Mouse (Mus musculus): ENCODE measurements at regions not wholly inside any gene's neighbourhood (a gene's known extent, or its start where the extent isn't known, plus 50 kb on each side); places are given as distances from the start of the nearest gene placed in this dataset.

DNA sequence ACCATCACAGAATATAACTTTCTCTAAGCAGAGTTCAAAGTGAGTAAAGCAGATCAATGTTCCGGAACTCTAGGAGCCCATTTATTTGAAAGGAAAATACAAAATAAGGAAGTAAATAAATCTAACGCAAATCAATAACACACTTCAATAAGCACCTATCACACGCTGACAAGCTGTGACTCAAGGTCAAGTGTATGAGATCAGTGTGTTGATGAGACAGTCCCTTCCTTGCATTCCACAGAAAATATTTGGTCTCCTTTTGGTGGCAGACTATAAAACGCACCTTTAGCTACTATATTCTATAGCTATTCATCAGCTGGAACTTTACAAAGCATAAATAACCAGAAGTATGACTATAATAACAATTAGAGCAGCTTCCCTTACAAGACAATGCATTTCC lies 286.5 kb downstream of the Rpl36a-ps1 start:
- no peak overlapping the region for H3K4me3 ChIP-seq
- no peaks in the 10 kb centered on the region for H3K27me3 ChIP-seq
- no peak for ATAC-seq (ENCODE audit: low FRiP score, low read depth)
- H3K36me3 ChIP-seq, result no peaks in the 10 kb centered on the region
- H3K27ac ChIP-seq, result no peak overlapping the region
- no peaks in the 10 kb centered on the region for H3K9me3 ChIP-seq
- no peak overlapping the region for H3K4me2 ChIP-seq (replicated peaks)
- H3K4me1 ChIP-seq, result no peaks in the 10 kb centered on the region
- no peak overlapping the region for H3K9ac ChIP-seq
- WGBS, result 87% methylated on average over 4 of the region's 4 CpGs

- ATAC-seq (ENCODE audit: low FRiP score, low read depth), result no peak
- no peaks in the 10 kb centered on the region for H3K27me3 ChIP-seq
- WGBS, result 81% methylated on average over 6 of the region's 6 CpGs
- H3K36me3 ChIP-seq, result no peaks in the 10 kb centered on the region
- no peak overlapping the region for H3K4me2 ChIP-seq (replicated peaks)
- H3K9ac ChIP-seq, result no peak overlapping the region
- H3K4me3 ChIP-seq, result no peak overlapping the region
- no peaks in the 10 kb centered on the region for H3K9me3 ChIP-seq
- H3K27ac ChIP-seq, result no peak overlapping the region
- no peaks in the 10 kb centered on the region for H3K4me1 ChIP-seq
Observed at GRCm38 (mm10) chr14:98703289-98703688, 290.8 kb downstream of the Rpl36a-ps1 start.

GRCm38 (mm10) chr14:98656533-98656932 lies 337.6 kb downstream of the Rpl36a-ps1 start:
- Histone ChIP-seq H3K36me3 (no peaks in the 10 kb centered on the region), H3K4me3 (no peak overlapping the region), H3K9ac (no peak overlapping the region), H3K4me1 (no peaks in the 10 kb centered on the region), H3K27ac (no peak overlapping the region), H3K4me2 (replicated peaks) (no peak overlapping the region), H3K9me3 (peaks cover 5% of the 10 kb centered on the region; the same call in 1 of the 2 replicates), H3K27me3 (no peaks in the 10 kb centered on the region)
- ATAC-seq (ENCODE audit: low FRiP score, low read depth), result no peak
- 69% methylated on average over 4 of the region's 4 CpGs for WGBS

DNA sequence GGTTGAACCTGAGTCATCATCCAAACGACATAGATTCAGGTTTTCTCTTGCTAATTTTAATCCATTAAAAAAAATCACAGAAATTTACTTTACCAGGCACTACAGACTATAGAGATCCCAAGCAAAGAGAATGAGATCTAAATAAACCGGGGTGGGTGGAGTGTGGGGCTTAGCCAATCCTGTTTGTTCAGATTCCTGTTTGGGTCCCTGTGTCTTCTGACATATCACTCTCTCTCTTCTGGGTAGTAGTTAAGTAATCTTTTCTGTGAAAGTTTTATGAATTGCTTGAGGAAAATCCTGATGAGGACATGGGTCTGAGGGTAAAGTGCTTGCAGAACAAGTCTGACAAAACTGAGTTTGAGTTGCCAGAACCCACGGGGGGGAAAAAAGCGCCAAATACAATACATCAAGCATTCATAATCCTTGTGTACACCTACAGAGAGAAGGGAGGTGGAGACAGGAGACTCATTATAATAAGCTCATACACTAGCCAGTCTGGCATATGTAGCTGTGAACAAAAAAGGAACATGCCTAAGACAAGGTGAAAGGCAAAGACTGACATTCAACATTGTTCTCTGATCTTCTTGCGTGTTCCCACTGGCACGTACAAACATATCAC lies 339.8 kb downstream of the Rpl36a-ps1 start:
- Histone ChIP-seq H3K9ac (no peak overlapping the region), H3K36me3 (no peaks in the 10 kb centered on the region), H3K27ac (no peak overlapping the region), H3K4me1 (no peaks in the 10 kb centered on the region), H3K4me3 (no peak overlapping the region), H3K4me2 (replicated peaks) (no peak overlapping the region), H3K27me3 (no peaks in the 10 kb centered on the region), H3K9me3 (no peaks in the 10 kb centered on the region)
- 78% methylated on average over 6 of the region's 6 CpGs for WGBS
- ATAC-seq (ENCODE audit: low FRiP score, low read depth), result no peak

GRCm38 (mm10) chr14:98651221-98651620 lies 342.9 kb downstream of the Rpl36a-ps1 start:
- Histone ChIP-seq H3K9ac (no peak overlapping the region), H3K4me1 (no peaks in the 10 kb centered on the region), H3K27me3 (no peaks in the 10 kb centered on the region), H3K9me3 (no peaks in the 10 kb centered on the region), H3K4me2 (replicated peaks) (no peak overlapping the region), H3K4me3 (no peak overlapping the region), H3K27ac (no peak overlapping the region), H3K36me3 (no peaks in the 10 kb centered on the region)
- ATAC-seq (ENCODE audit: low FRiP score, low read depth), result no peak
- WGBS, result 83% methylated on average over 6 of the region's 6 CpGs

GRCm38 (mm10) chr14:98650520-98650919 lies 343.6 kb downstream of the Rpl36a-ps1 start:
- Histone ChIP-seq H3K36me3 (no peaks in the 10 kb centered on the region), H3K4me1 (no peaks in the 10 kb centered on the region), H3K9ac (no peak overlapping the region), H3K4me2 (replicated peaks) (no peak overlapping the region), H3K9me3 (no peaks in the 10 kb centered on the region), H3K27me3 (no peaks in the 10 kb centered on the region), H3K4me3 (no peak overlapping the region), H3K27ac (no peak overlapping the region)
- 82% methylated on average over 4 of the region's 4 CpGs for WGBS
- no peak for ATAC-seq (ENCODE audit: low FRiP score, low read depth)

GRCm38 (mm10) chr14:98647614-98648013 lies 346.5 kb downstream of the Rpl36a-ps1 start:
- H3K9ac ChIP-seq, result no peak overlapping the region
- WGBS, result 84% methylated on average over 4 of the region's 4 CpGs
- no peak overlapping the region for H3K4me2 ChIP-seq (replicated peaks)
- H3K4me1 ChIP-seq, result no peaks in the 10 kb centered on the region
- no peaks in the 10 kb centered on the region for H3K36me3 ChIP-seq
- no peaks in the 10 kb centered on the region for H3K27me3 ChIP-seq
- no peaks in the 10 kb centered on the region for H3K9me3 ChIP-seq
- H3K4me3 ChIP-seq, result no peak overlapping the region
- no peak for ATAC-seq (ENCODE audit: low FRiP score, low read depth)
- no peak overlapping the region for H3K27ac ChIP-seq

DNA sequence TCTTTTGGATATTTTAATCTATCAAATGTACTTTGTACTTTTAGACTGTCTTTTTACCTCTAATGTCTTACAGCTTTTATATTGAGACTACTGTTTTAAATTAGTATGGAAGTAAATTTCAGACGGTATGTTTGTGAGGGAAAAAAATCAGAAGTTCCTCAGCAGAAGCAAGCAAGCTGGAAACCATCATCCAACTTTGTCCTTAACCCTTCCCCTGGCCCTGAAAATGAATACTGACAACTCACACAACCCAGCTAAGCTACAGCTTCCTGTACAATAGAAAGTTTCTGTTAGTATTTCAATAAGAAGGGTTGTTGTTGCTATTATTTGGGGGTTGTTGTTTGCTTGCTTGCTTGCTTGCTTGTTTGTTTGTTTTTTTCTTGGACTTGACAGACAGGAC lies 350.4 kb downstream of the Rpl36a-ps1 start:
- no peak overlapping the region for H3K27ac ChIP-seq
- H3K27me3 ChIP-seq, result no peaks in the 10 kb centered on the region
- H3K4me3 ChIP-seq, result no peak overlapping the region
- WGBS, result 27% methylated on average over 1 of the region's 1 CpGs
- no peak overlapping the region for H3K4me2 ChIP-seq (replicated peaks)
- no peaks in the 10 kb centered on the region for H3K4me1 ChIP-seq
- H3K36me3 ChIP-seq, result no peaks in the 10 kb centered on the region
- H3K9me3 ChIP-seq, result no peaks in the 10 kb centered on the region
- H3K9ac ChIP-seq, result no peak overlapping the region
- no peak for ATAC-seq (ENCODE audit: low FRiP score, low read depth)

GRCm38 (mm10) chr14:98642661-98643331 lies 351.3 kb downstream of the Rpl36a-ps1 start:
- H3K9ac ChIP-seq, result no peak overlapping the region
- 75% methylated on average over 4 of the region's 4 CpGs for whole genome bisulfite sequencing
- H3K36me3 ChIP-seq, result no peaks in the 10 kb centered on the region
- no peaks in the 10 kb centered on the region for H3K9me3 ChIP-seq
- no peaks in the 10 kb centered on the region for H3K27me3 ChIP-seq
- H3K4me1 ChIP-seq, result no peaks in the 10 kb centered on the region
- H3K27ac ChIP-seq, result no peak overlapping the region
- H3K4me3 ChIP-seq, result no peak overlapping the region
- no peak for ATAC-seq (ENCODE audit: low FRiP score, low read depth)
- no peak overlapping the region for H3K4me2 ChIP-seq (replicated peaks)

DNA sequence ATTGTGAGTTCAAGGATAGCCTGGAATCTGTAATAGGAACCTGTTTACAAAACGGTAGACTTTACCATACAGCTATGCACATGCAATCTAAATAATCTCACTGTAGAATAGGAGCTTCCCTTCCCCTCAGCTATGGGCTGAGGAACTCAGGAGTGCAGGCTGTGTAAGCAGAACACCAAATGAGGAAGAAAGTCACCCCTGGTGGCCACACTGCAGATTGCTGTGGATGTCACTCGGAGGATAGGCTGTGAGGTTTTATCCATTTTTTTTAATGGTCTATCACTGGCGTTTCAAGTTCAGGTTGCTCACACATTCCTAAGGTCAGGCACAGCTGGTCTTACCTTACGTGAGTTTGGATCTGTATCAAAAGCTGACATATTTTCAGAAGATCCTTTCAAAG lies 365.1 kb downstream of the Rpl36a-ps1 start:
- Histone ChIP-seq H3K4me2 (replicated peaks) (no peak overlapping the region), H3K36me3 (no peaks in the 10 kb centered on the region), H3K27ac (no peak overlapping the region), H3K4me1 (peaks cover 6% of the 10 kb centered on the region; the same call in 1 of the 2 replicates), H3K27me3 (no peaks in the 10 kb centered on the region), H3K9me3 (no peaks in the 10 kb centered on the region), H3K4me3 (no peak overlapping the region), H3K9ac (no peak overlapping the region)
- no peak for ATAC-seq (ENCODE audit: low FRiP score, low read depth)
- 63% methylated on average over 4 of the region's 4 CpGs for WGBS

- ATAC-seq (ENCODE audit: low FRiP score, low read depth), result no peak; the same call in 1 of the 2 replicates
- H3K4me2 ChIP-seq (replicated peaks), result no peak overlapping the region; the same call in 1 of the 2 replicates
Observed at GRCm38 (mm10) chr14:98626476-98626875, 367.6 kb downstream of the Rpl36a-ps1 start.

GRCm38 (mm10) chr14:98625867-98626266 lies 368.3 kb downstream of the Rpl36a-ps1 start:
- no peaks in the 10 kb centered on the region for H3K4me1 ChIP-seq
- H3K9me3 ChIP-seq, result no peaks in the 10 kb centered on the region
- H3K4me2 ChIP-seq (replicated peaks), result no peak overlapping the region
- no peak for ATAC-seq (ENCODE audit: low FRiP score, low read depth)
- H3K27me3 ChIP-seq, result no peaks in the 10 kb centered on the region
- H3K36me3 ChIP-seq, result no peaks in the 10 kb centered on the region
- 85% methylated on average over 4 of the region's 4 CpGs for WGBS
- no peak overlapping the region for H3K4me3 ChIP-seq
- H3K9ac ChIP-seq, result no peak overlapping the region
- H3K27ac ChIP-seq, result no peak overlapping the region

More at GRCm38 (mm10) chr14:98626476-98626875, 367.6 kb downstream of the Rpl36a-ps1 start:
- 40% methylated on average over 7 of the region's 7 CpGs for WGBS
- Histone ChIP-seq H3K9me3 (no peaks in the 10 kb centered on the region), H3K27me3 (no peaks in the 10 kb centered on the region), H3K36me3 (no peaks in the 10 kb centered on the region), H3K9ac (no peak overlapping the region), H3K4me1 (no peaks in the 10 kb centered on the region), H3K27ac (no peak overlapping the region), H3K4me3 (no peak overlapping the region)

DNA sequence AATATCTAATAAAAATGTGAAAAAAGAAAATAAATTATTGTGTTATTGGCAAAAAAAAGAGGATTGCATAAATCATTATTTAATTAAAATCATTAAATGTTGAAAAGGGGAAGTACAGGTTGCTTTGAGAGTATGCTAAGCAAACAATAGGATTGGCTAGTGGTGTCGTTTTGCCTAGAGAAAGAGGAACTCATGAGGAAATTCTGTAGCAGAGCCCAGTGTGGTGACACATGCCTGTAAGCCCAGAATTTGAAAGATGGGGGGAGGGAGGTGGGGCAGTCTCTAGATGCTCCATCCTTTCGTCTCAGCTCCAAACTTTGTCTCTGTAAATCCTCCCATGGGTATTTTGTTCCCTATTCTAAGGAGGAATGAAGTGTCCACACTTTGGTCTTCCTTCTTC lies 388.3 kb downstream of the Rpl36a-ps1 start:
- WGBS, result 58% methylated on average over 2 of the region's 2 CpGs

More for the DNA sequence above, 388.3 kb downstream of the Rpl36a-ps1 start:
- Histone ChIP-seq H3K9me3 (no peaks in the 10 kb centered on the region), H3K36me3 (no peaks in the 10 kb centered on the region), H3K4me1 (no peaks in the 10 kb centered on the region), H3K27ac (no peak overlapping the region), H3K4me3 (no peak overlapping the region), H3K9ac (no peak overlapping the region), H3K4me2 (replicated peaks) (no peak overlapping the region), H3K27me3 (no peaks in the 10 kb centered on the region)
- ATAC-seq (ENCODE audit: low FRiP score, low read depth), result no peak

All from limb, embryonic 13.5 days (tissue).